Mouse (Mus musculus) brain, embryonic 14.5 days (tissue): ENCODE measurements around the gene Zbtb32.

Experiments
- CTCF ChIP-seq: fragments of 200-500 bp; IDR thresholded peaks from 2 replicates; pipeline ENCODE4 v1.5.1; 2012; ENCODE audit warnings: inconsistent platforms, mild to moderate bottlenecking, moderate library complexity, borderline replicate concordance; ENCODE audit not compliant: insufficient read depth, insufficient read length; ENCODE audit errors: extremely low read depth
- POLR2A ChIP-seq: fragments of 200-500 bp; IDR thresholded peaks from 2 replicates; pipeline ENCODE4 v1.6.1; 2012; ENCODE audit warnings: mild to moderate bottlenecking, inconsistent platforms, borderline replicate concordance; ENCODE audit not compliant: poor library complexity, insufficient read depth, insufficient read length, severe bottlenecking; ENCODE audit errors: extremely low read depth

DNA sequence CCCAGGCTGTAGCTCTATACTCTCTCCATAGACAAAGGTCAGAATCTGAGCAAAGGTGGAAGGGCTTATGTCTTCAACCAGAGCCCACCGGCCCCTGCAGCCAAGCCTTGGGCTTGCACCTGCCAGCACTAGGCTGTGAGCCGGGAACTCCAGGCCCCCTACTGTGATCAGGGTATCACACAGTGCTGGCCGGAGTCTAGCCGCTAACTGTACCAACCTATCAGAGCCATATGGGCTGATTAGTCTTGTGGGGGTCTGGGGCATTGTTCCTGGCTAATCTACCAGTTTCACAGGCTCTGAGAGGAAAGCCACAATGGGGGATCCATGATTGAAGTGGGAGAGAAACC lies 7.1 kb downstream of the Zbtb32 start:
- TF ChIP-seq CTCF (no peak), POLR2A (no peak)
